Mouse (Mus musculus): ENCODE data around the gene Phldb3.
A peak's percentile ranks its signal among the peaks of the same experiment; 100 is the strongest.

The Phldb3 gene

DNA sequence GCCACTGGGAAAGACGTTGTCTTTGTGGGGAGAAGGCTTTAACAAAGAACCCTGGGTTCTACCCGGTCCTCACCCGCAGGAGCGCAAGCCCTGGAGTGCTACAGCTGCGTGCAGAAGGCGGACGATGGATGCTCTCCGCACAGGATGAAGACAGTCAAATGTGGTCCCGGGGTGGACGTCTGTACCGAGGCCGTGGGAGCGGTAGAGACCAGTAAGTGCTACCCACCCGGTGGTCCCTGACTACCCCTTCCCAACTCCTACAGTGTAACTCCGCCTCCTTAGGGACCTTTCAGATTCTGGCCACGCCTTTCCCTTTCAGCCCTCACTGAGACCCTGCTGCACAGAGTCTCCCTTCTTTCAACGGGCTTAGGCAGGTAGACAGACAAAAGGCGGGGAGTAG, 26.5 kb downstream of the Phldb3 start:
- DNase-seq: no peak

DNA sequence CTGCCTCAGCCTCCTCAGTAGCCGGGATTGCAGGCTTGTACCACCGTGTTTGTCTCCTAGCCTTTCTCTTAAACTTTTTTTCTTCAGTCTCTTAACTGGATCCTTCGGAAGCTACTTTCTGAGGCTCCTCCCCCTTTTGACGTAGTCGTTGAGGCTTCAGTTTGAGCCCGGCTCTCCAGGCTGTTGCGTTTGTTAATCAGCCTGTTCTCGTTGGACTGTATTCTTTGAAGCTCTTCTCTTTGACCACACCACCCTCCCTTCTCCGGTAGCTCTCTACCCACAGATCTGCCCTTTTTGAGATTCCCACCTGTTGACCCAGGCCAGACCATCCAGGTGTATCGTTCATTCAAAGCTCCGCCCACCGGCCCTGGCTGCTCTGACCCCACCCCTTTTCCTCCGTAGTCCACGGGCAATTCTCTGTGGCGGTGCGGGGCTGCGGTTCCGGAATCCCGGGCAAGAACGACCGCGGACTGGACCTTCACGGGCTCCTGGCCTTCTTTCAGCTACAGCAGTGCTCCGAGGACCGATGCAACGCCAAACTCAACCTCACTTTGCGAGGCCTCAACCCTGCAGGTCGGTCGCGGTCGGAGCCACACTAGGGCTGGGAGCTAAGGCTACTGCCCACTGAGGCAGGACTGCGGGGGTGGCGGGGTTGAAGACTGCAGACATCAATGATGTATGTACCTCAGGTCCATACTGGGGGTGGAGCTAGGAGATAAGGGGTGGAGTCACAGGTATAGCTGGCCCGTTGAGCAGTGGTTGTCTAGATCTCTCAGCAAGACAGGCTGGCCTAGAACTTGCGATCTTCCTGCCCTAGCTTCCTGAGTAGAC, 27.7 kb downstream of the Phldb3 start:
- peak; percentile 48 for DNase-seq

DNA sequence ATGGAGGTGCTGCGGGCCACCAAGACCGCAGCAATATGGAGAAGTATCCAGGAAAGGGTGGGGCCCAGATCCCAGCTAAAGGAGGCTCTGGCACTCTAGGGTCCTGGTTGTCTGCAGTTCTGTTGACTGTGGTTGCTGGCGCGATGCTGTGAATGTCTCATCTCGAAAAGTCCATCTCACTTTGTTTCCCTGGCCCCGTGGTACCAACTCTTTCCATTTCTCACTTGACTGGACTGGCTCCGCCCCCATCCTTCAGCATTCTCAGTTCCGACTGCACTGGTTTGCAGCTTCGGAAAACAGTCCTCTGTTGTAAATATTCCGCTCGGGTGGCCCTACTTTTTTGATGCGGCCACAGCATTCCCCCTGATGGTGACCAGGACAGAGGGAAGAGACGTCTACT, 29.9 kb downstream of the Phldb3 start:
- no peak for DNase-seq

- DNase-seq: peak; percentile 70
Observed at GRCm38 (mm10) chr7:24642491-24642890, 31.9 kb downstream of the Phldb3 start.

GRCm38 (mm10) chr7:24644492-24644891, 33.9 kb downstream of the Phldb3 start:
- DNase-seq: no peak

DNA sequence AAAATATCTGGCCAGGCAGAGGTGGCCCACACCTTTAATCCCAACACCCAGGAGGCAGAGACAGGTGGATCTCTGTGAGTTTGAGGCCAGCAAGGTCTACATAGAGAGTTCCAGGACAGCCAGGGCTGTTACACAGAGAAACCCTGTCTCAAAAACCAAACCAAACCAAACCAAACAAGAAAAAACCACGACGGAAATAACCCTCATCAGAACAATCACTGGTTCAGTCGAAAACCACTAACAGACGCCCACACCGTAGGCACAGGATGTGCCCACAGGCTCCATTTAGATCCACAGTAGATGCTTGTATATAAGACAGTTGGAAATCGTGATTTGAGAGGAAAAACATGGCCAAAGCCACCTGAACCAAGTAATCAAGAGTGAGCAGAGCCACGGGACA, 34.4 kb downstream of the Phldb3 start:
- no peak for DNase-seq

DNA sequence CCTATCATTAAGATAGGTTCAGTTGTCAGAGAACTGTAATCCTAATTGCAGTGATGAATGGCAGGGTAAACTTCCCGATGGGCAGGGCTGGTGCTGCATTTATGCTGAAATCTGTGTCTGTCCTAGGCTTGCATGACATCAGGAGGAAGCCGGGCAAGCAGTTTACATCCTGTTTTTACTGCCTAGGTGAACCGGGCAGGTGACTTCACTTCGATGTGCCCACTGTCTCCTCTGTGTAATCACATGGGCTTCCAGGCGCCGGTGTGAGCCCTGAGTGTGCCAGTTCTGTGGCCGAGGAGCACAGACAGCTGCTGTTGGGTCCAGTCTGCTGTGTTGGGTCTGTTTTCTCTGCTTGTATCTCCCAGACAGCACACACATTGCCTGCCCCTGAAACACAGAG, 35.9 kb downstream of the Phldb3 start:
- no peak for DNase-seq

DNA sequence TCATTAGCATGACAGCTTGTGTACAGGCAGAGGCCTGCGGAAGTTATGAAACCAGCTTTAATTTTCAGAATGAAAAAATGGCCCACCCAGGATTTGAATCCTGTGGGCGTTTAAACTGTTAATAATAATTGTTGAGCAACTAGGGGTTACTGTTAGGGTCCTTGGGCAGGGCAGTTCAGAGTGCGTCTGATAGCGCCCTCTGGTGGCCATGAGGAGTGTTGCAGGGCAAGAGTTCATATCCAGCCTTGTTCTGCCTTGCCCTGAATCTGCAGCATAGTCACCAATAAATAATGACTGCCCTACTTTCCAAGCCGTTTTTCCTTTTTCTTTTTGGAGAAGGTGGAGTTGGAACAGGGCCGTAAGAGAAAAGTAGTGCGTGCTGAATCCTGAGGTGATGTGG, 43.1 kb downstream of the Phldb3 start:
- DNase-seq: peak; percentile 68

DNA sequence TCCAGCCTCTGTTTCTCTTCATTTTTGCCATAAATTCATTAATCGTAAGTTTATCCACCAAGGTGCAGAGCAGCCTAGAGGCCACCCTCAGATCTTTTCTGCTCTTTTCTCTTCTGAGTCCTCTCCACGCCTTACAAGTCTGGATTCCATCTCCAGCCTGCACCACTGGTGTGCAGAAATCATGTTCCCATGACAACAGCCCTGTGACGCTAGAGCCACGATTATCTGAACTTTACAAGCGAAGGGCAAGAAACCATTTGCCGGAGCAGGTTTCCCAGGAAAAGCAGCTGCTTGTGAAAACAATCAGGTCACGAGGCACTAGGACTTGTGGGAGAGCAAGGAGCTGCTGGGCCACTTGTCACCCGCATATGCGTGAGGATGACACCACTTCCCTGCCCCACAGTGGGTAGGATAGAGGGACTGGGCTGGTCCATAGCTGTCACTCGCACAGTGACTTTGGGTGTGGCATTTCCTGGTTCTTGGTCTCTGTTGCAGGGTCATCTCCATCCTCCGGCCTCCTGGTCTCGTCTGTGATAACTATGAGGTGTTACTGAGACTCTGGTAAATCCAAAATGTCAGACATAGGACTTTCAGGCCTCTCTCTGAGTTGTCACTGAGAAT, 49.3 kb downstream of the Phldb3 start:
- peak; percentile 28 for DNase-seq

GRCm38 (mm10) chr7:24661118-24661904, 50.7 kb downstream of the Phldb3 start:
- DNase-seq: no peak

DNA sequence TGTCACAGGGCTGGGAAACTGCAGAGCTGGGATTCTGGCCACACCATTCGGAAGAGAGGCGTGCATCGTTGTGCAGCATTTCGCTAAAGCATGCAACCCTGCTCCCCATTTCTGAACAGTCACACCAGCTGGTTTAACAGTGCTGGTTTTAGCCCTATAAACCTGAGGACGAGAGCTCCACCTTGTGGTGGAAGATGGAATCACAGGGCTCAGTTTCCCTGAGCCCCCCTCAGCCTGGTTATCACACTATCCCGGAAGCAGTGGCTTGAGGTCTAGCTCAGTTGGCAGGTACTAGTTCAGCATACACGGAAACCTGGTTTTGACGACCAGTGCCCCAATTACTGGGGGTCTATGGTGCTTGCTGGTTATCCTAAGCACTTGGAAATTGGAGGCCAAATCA, 52.0 kb downstream of the Phldb3 start:
- peak; percentile 83 for DNase-seq

DNA sequence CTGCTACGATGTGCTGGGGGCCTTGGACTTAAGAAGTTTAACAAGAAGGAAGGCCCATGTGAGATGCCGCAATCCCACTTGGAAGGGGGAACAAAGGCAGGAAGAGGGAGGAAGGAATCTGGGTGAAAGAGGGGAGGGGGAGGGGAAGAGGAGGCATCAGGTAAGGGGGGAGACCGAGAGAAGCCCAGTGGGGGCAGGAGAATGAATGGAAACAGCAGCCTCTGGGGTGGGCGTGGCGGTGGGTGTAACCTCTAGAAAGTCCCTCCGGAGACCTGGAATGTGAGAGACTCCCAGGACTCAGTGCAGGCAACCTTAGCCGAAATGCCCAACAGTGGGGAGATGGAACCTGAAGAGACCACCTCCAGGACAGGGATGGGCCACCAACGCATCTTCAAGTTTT, 53.7 kb downstream of the Phldb3 start:
- no peak for DNase-seq

DNA sequence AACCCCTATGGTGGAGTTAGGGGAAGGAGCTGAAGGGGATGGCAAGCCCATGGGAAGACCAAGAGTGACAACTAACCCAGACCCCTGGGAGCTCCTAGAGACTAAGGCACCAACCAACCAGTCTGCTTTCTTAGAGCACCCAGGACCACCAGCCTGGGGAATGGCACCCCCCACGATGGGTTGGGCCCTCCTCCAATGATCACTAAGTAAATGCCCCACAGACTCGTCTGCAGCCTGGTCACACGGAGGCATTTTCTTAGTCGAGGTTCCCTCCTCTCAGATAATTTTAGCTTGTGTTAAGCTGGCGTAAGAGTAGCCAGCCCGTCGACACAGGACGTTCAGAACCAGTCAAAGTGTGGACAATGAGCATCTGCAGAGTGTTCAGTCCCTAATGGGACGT, 54.4 kb downstream of the Phldb3 start:
- DNase-seq: no peak

GRCm38 (mm10) chr7:24671944-24672439, 61.4 kb downstream of the Phldb3 start:
- DNase-seq: no peak

DNA sequence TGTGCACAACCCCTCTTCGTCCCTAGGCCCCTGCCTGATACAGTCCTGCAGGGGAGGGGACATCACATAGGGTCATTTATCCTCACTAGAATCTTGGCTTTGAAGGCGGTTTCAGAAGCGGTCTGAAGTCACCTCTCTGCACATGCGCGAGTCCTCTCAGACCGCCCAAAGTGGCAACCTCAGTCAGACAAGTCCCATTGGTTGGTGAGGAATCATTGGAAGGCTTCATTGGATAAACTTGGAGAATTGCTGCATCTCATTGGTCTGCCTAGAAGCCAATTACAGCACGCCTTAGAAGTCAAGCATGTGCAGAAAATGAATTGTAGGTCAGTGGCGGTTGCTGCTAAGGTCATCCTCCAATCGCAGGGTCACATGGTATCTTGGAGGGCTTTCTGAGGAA, 66.0 kb downstream of the Phldb3 start, which contains the start of gene Tex101:
Gene Tex101 (minus strand): TSS at position 101 of the 400 bp plus-strand sequence.
- DNase-seq: no peak

All from retina, postnatal 1 day (tissue).